Mouse (Mus musculus) G1E (cell line): Measurements from ENCODE around the gene 3830417A13Rik. TPM values are rescaled to one million over a fixed set of nuclear protein-coding genes. Genes with fewer than 3 reads are reported as not detected.

Experiments used
- ATAC-seq: 2 replicates; pipeline ENCODE4 v1.8.0; 2016; ENCODE audit warnings: mild to moderate bottlenecking; ENCODE audit not compliant: insufficient number of reproducible peaks, poor library complexity, low FRiP score, severe bottlenecking; ENCODE audit errors: extremely low read depth
- DNase-seq: peaks from one replicate; pipeline ENCODE4 v3.0.0; 2012; ENCODE audit warnings: low spot score
- H3K27me3 ChIP-seq: 2 replicates; pipeline ENCODE4 v1.6.1; 2012; ENCODE audit warnings: mild to moderate bottlenecking, low read length, inconsistent platforms; ENCODE audit not compliant: insufficient read depth
- H3K36me3 ChIP-seq: replicated peaks from 2 replicates; pipeline ENCODE3; 2012; ENCODE audit warnings: mild to moderate bottlenecking, inconsistent platforms
- H3K4me1 ChIP-seq: 2 replicates; pipeline ENCODE4 v1.6.1; 2012; ENCODE audit warnings: low read depth, low read length, inconsistent platforms, mixed read lengths; ENCODE audit not compliant: insufficient read depth
- H3K4me3 ChIP-seq: 2 replicates; pipeline ENCODE4 v1.5.1; 2012; ENCODE audit warnings: low read depth, mild to moderate bottlenecking, inconsistent platforms, low read length, moderate library complexity, mixed read lengths
- H3K9me3 ChIP-seq: replicated peaks from 2 replicates; pipeline ENCODE4 v1.6.1; 2012; ENCODE audit warnings: inconsistent platforms
- CTCF ChIP-seq: IDR thresholded peaks from 2 replicates; pipeline ENCODE4 v1.5.1; 2012; ENCODE audit warnings: low read depth, low read length, inconsistent platforms, mixed read lengths
- GATA1 ChIP-seq: IDR thresholded peaks from 2 replicates; pipeline ENCODE4 v1.6.1; 2012; ENCODE audit warnings: borderline replicate concordance, low read length, inconsistent platforms, mixed read lengths
- GATA2 ChIP-seq: IDR thresholded peaks from 2 replicates; pipeline ENCODE4 v1.6.1; 2012; ENCODE audit warnings: low read depth, low read length, inconsistent platforms, borderline replicate concordance
- POLR2AphosphoS5 ChIP-seq: IDR thresholded peaks from 2 replicates; pipeline ENCODE4 v1.6.1; 2012; ENCODE audit warnings: low read depth, low read length, inconsistent platforms; ENCODE audit not compliant: insufficient replicate concordance
- TAL1 ChIP-seq: conservative IDR thresholded peaks from 2 replicates; pipeline ENCODE4 v1.6.1; 2012; ENCODE audit warnings: low read depth, low read length, inconsistent platforms, mixed read lengths
- polyA plus RNA-seq: library from polyadenylated mRNA; stranded (reverse); fragments of >175 nt; gene quantifications from 2 replicates; pipeline ENCODE4 v1.2.3, GENCODE M21; 2012
- total RNA-seq, 2 experiments: library from RNA; stranded (forward) in 1 of 2; stranded (reverse) in 1 of 2; fragments of 200-1000 nt in 1 of 2; fragments of >200 nt in 1 of 2; fragmentation: Nextera tagmentation in 1 of 2; gene quantifications; 2 replicates each; pipeline ENCODE4 v1.2.3; 2014 to 2017

3830417A13Rik gene
- total RNA-seq (2014; fragmentation: Nextera tagmentation), result not detected in 2 replicates
- not detected in 2 replicates for total RNA-seq (2017)
- polyA plus RNA-seq, result not detected in 2 replicates

DNA sequence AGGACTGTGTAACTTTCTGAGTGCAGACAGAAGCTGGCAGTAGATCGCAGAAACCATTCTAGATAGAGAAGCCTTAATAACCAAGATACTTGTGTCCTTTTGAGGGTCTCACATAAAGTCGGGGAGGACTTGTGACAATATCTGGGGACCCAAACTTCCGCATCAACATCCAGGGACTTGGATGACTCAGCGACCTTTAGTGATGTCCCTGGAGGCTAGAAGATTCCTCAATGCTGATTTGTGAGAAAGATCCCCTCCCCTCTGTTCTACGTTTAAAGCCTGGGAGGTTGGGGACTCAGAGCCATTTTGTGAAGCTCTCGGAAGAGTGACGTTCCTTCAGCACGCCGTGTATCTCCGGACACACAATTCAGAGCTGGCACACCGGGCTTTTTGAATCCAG, at the start of gene 3830417A13Rik:
Gene 3830417A13Rik, plus strand, starts transcription at position 301 of the 400 bp plus-strand sequence.
- DNase-seq (no peak), ATAC-seq (no peak)
- Histone ChIP-seq H3K9me3 (no peaks in the 10 kb centered on the region), H3K27me3 (no peaks in the 10 kb centered on the region), H3K4me1 (no peaks in the 10 kb centered on the region), H3K36me3 (no peaks in the 10 kb centered on the region), H3K4me3 (no peak within 1 kb of the TSS)
- TF ChIP-seq POLR2AphosphoS5 (no peak), TAL1 (no peak), CTCF (no peak), GATA1 (no peak), GATA2 (no peak)

DNA sequence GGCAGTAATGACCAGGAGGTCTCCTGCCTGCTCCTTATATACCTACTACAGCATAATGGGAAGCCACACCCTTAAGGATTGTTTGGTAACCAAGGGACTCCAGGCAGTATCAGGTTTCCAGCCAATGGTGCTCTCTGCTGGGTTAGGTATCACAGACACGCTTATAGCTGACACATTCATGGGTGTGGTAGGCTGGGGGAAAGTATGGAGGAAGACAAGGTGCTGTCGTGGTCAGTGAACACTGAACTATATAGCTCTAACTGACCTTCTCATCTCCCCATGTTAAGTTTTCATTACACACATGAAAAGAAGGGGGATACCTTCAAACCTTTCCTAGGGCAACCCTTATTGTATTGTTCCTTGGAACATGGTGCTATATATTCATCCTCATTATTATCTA, 21.2 kb upstream of the 3830417A13Rik start, which contains the start of gene Gm6760:
Gene Gm6760, minus strand, starts transcription at position 101 of the 400 bp plus-strand sequence.
- Histone ChIP-seq H3K4me3 (no peak within 1 kb of the TSS), H3K36me3 (no peaks in the 10 kb centered on the region), H3K27me3 (no peaks in the 10 kb centered on the region), H3K4me1 (no peaks in the 10 kb centered on the region), H3K9me3 (no peaks in the 10 kb centered on the region)
- no peak for ATAC-seq
- TF ChIP-seq POLR2AphosphoS5 (no peak), GATA1 (no peak), GATA2 (no peak), CTCF (no peak), TAL1 (no peak)
- no peak for DNase-seq

DNA sequence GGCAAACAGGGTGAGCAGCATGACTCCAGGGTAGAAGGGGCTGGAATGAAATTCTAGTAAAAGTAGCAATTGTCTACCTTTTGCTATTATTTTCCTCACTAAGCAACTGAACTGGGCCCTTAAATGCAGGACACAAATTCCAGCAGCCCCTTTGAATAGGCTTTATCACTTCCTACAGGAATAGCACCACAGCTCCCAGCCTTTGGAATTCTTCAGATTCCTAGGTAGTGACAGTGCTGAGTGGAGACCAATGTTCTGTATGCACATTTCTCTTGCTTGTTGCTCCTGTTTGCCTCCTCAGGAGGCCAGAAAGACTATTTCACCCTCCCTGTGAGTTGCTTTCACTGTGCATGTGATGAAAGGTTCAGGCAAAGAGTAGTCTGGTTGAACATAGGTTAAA, 7.9 kb downstream of the 3830417A13Rik start:
- no peaks in the 10 kb centered on the region for H3K36me3 ChIP-seq
- no peak overlapping the region for H3K4me3 ChIP-seq
- DNase-seq, result no peak
- ATAC-seq, result no peak
- TF ChIP-seq GATA2 (no peak), TAL1 (no peak), CTCF (no peak), POLR2AphosphoS5 (no peak), GATA1 (no peak)
- H3K9me3 ChIP-seq, result no peaks in the 10 kb centered on the region
- no peaks in the 10 kb centered on the region for H3K27me3 ChIP-seq
- no peaks in the 10 kb centered on the region for H3K4me1 ChIP-seq

Other genes with a start within 250 kb of the 3830417A13Rik start
- not detected in 2 replicates for gene Gm6760, start 21.4 kb upstream of the 3830417A13Rik start, total RNA-seq (2014; fragmentation: Nextera tagmentation)
- gene Gm6760, start 21.4 kb upstream of the 3830417A13Rik start, total RNA-seq (2017), result not detected in 2 replicates
- gene Gm6760, start 21.4 kb upstream of the 3830417A13Rik start, polyA plus RNA-seq, result not detected in 2 replicates
- not detected in 2 replicates for gene Slitrk4, start 103.4 kb downstream of the 3830417A13Rik start, total RNA-seq (2014; fragmentation: Nextera tagmentation)
- under 0.01 and 0.06 TPM in 2 replicates for gene Slitrk4, start 103.4 kb downstream of the 3830417A13Rik start, total RNA-seq (2017)
- gene Slitrk4, start 103.4 kb downstream of the 3830417A13Rik start, polyA plus RNA-seq, result not detected in 2 replicates